Mouse (Mus musculus): ENCODE data around the gene Rbpms2. TPM values are rescaled to one million over a fixed set of nuclear protein-coding genes. Genes with fewer than 3 reads are reported as not detected.

The Rbpms2 gene
- polyA plus RNA-seq, 1 experiment from 2014 or later = 39.4 TPM

GRCm38 (mm10) chr9:65692959-65693603, 63.6 kb downstream of the Rbpms2 start:
- Histone ChIP-seq H3K4me1 (peaks cover 32% of the 10 kb centered on the region), H3K4me3 (no peak overlapping the region), H3K36me3 (peaks cover 89% of the 10 kb centered on the region), H3K9me3 (replicated peaks) (no peaks in the 10 kb centered on the region), H3K27ac (replicated peaks) (peak overlapping the region; percentile 52; the same call in 1 of the 2 replicates), H3K27me3 (ENCODE audit: low read depth, poor library complexity, severe bottlenecking) (no peaks in the 10 kb centered on the region)
- DNase-seq (ENCODE audit: low spot score) = no peak
- WGBS = 41% methylated on average over 5 of the region's 5 CpGs

- 88% methylated on average over 3 of the region's 3 CpGs for WGBS
- Histone ChIP-seq H3K4me3 (no peak overlapping the region), H3K9me3 (replicated peaks) (no peaks in the 10 kb centered on the region), H3K27me3 (ENCODE audit: low read depth, poor library complexity, severe bottlenecking) (no peaks in the 10 kb centered on the region), H3K36me3 (peaks cover 96% of the 10 kb centered on the region), H3K27ac (replicated peaks) (no peak overlapping the region), H3K4me1 (peaks cover 29% of the 10 kb centered on the region)
- DNase-seq (ENCODE audit: low spot score) = no peak
Measured at GRCm38 (mm10) chr9:65695646-65696045, 66.2 kb downstream of the Rbpms2 start.

DNA sequence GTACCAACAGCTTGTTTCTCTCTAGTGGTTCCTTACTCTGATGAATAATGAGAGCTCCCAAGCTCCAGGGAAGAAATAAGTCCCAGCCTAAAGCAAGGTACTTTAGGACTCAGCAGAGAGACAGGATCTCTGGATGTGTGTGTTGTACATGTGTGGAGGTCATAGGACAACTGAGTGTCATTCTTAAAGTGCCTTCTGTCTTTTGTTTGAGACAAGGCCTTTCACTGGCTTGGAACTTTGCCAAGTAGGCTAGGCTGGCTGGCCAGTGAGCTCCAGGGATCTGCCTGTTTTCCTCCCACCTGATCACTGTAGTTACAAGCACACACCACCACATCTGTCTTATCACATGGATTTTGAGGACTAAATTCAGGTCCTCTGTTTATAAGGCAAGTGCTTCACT, 66.9 kb downstream of the Rbpms2 start:
- H3K27ac ChIP-seq (replicated peaks) = no peak overlapping the region
- H3K4me3 ChIP-seq = no peak overlapping the region
- H3K9me3 ChIP-seq (replicated peaks) = no peaks in the 10 kb centered on the region
- no peaks in the 10 kb centered on the region for H3K27me3 ChIP-seq (ENCODE audit: low read depth, poor library complexity, severe bottlenecking)
- DNase-seq (ENCODE audit: low spot score) = no peak
- peaks cover 97% of the 10 kb centered on the region for H3K36me3 ChIP-seq
- H3K4me1 ChIP-seq = peaks cover 29% of the 10 kb centered on the region

DNA sequence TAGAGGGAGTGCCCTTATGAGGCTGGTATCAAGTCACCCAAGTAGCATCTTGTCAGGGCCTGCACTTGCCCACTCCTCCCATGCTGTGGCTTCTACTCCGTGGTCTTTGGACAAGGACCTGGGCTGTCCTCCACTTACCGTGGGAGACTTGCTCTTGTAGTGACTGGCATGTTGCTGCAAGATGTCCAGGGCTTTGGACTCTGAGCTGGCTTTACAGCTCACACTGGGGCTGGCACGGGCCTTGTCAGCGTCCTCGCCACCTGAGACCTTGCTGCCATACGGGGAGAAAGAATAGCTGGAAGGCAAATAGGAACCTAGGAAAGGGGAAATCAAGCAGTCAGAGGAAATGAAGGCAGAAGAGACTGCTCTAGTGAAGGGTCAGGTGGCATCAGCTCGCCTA, 67.9 kb downstream of the Rbpms2 start:
- Histone ChIP-seq H3K4me1 (peaks cover 21% of the 10 kb centered on the region), H3K4me3 (no peak overlapping the region), H3K27me3 (ENCODE audit: low read depth, poor library complexity, severe bottlenecking) (no peaks in the 10 kb centered on the region), H3K36me3 (peaks cover 100% of the 10 kb centered on the region), H3K27ac (replicated peaks) (no peak overlapping the region), H3K9me3 (replicated peaks) (no peaks in the 10 kb centered on the region)
- WGBS = 91% methylated on average over 7 of the region's 7 CpGs
- DNase-seq (ENCODE audit: low spot score) = no peak

- no peak for DNase-seq (ENCODE audit: low spot score)
- H3K27me3 ChIP-seq (ENCODE audit: low read depth, poor library complexity, severe bottlenecking) = no peaks in the 10 kb centered on the region
- peaks cover 100% of the 10 kb centered on the region for H3K36me3 ChIP-seq
- peaks cover 15% of the 10 kb centered on the region for H3K4me1 ChIP-seq
- H3K9me3 ChIP-seq (replicated peaks) = no peaks in the 10 kb centered on the region
- H3K27ac ChIP-seq (replicated peaks) = no peak overlapping the region
- no peak overlapping the region for H3K4me3 ChIP-seq
Measured at GRCm38 (mm10) chr9:65697992-65698391, 68.5 kb downstream of the Rbpms2 start.

GRCm38 (mm10) chr9:65700504-65700903, 71.1 kb downstream of the Rbpms2 start:
- no peak overlapping the region for H3K4me3 ChIP-seq
- H3K9me3 ChIP-seq (replicated peaks) = no peaks in the 10 kb centered on the region
- WGBS = 94% methylated on average over 6 of the region's 6 CpGs
- DNase-seq (ENCODE audit: low spot score) = no peak
- H3K4me1 ChIP-seq = no peaks in the 10 kb centered on the region
- H3K27ac ChIP-seq (replicated peaks) = no peak overlapping the region
- H3K36me3 ChIP-seq = peaks cover 95% of the 10 kb centered on the region
- no peaks in the 10 kb centered on the region for H3K27me3 ChIP-seq (ENCODE audit: low read depth, poor library complexity, severe bottlenecking)

- H3K9me3 ChIP-seq (replicated peaks) = no peaks in the 10 kb centered on the region
- WGBS = 95% methylated on average over 9 of the region's 9 CpGs
Measured at GRCm38 (mm10) chr9:65702286-65702685, 72.8 kb downstream of the Rbpms2 start.

GRCm38 (mm10) chr9:65703241-65703640, 73.8 kb downstream of the Rbpms2 start:
- H3K4me3 ChIP-seq = no peak overlapping the region
- no peaks in the 10 kb centered on the region for H3K27me3 ChIP-seq (ENCODE audit: low read depth, poor library complexity, severe bottlenecking)
- peaks cover 78% of the 10 kb centered on the region for H3K36me3 ChIP-seq
- DNase-seq (ENCODE audit: low spot score) = no peak
- H3K27ac ChIP-seq (replicated peaks) = no peak overlapping the region
- H3K9me3 ChIP-seq (replicated peaks) = no peaks in the 10 kb centered on the region
- no peaks in the 10 kb centered on the region for H3K4me1 ChIP-seq
- 89% methylated on average over 7 of the region's 7 CpGs for WGBS

More at GRCm38 (mm10) chr9:65702286-65702685, 72.8 kb downstream of the Rbpms2 start:
- DNase-seq (ENCODE audit: low spot score) = no peak
- no peak overlapping the region for H3K4me3 ChIP-seq
- no peaks in the 10 kb centered on the region for H3K4me1 ChIP-seq
- no peaks in the 10 kb centered on the region for H3K27me3 ChIP-seq (ENCODE audit: low read depth, poor library complexity, severe bottlenecking)
- peaks cover 88% of the 10 kb centered on the region for H3K36me3 ChIP-seq
- H3K27ac ChIP-seq (replicated peaks) = no peak overlapping the region

DNA sequence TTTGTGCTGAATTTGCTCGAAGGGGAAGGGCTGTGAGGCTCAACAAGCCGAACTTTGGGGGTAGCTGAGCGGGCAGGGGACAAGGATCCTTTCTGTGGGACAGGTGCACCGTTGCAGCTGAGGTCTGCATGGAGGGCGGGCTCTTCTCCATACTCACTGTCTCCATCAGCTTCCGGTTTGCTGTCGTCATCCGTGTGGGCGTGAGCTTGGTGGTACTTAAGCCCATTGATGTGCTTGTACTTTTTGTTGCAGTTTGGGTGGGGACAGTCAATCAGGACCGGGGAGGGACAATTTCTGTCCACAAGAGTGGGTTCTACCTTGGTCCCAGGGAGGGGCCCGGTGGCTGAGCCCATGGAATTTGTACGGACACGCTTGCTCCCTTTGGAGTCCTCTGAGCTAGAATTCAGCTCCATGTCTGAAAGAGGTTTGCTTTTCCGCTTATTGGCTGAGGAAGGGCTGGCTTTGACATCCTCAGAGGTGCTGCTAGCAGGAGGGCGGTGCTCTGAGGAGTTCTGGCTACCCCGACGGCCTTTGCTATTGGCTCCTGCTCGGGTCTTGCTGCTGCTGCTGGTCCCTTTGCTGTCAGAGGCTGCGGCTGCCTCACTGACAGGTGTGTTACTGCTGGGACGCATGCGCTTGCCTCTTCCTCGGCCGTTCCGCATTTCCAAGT, 74.6 kb downstream of the Rbpms2 start:
- H3K9me3 ChIP-seq (replicated peaks) = no peaks in the 10 kb centered on the region
- H3K4me1 ChIP-seq = no peaks in the 10 kb centered on the region
- no peak overlapping the region for H3K4me3 ChIP-seq
- 91% methylated on average over 24 of the region's 24 CpGs for WGBS
- DNase-seq (ENCODE audit: low spot score) = no peak
- H3K27me3 ChIP-seq (ENCODE audit: low read depth, poor library complexity, severe bottlenecking) = no peaks in the 10 kb centered on the region
- no peak overlapping the region for H3K27ac ChIP-seq (replicated peaks)
- H3K36me3 ChIP-seq = peaks cover 70% of the 10 kb centered on the region

Other genes starting within 250 kb of the Rbpms2 start
- gene Kbtbd13, start 238.0 kb upstream of the Rbpms2 start, polyA plus RNA-seq (2016; fragmentation: Nextera tagmentation; extraction: Ambion mirVana) = 0.61 and 0.81 TPM in 2 replicates
- 6.7 TPM in 2 replicates for gene Rasl12, start 231.1 kb upstream of the Rbpms2 start, polyA plus RNA-seq (2016; fragmentation: Nextera tagmentation; extraction: Ambion mirVana)
- not detected in 2 replicates for gene Slc51b, start 206.7 kb upstream of the Rbpms2 start, polyA plus RNA-seq (2016; fragmentation: Nextera tagmentation; extraction: Ambion mirVana)
- 19.2 and 21.9 TPM in 2 replicates for gene Mtfmt, start 193.9 kb upstream of the Rbpms2 start, polyA plus RNA-seq (2016; fragmentation: Nextera tagmentation; extraction: Ambion mirVana)
- 93.6 and 101 TPM in 2 replicates for gene Spg21, start 168.7 kb upstream of the Rbpms2 start, polyA plus RNA-seq (2016; fragmentation: Nextera tagmentation; extraction: Ambion mirVana)
- gene Ankdd1a, start 109.5 kb upstream of the Rbpms2 start, polyA plus RNA-seq (2016; fragmentation: Nextera tagmentation; extraction: Ambion mirVana) = 0.10 TPM in 1 of 2 replicates, not detected in the other
- gene Plekho2, start 49.6 kb upstream of the Rbpms2 start, polyA plus RNA-seq (2016; fragmentation: Nextera tagmentation; extraction: Ambion mirVana) = 13.4 and 13.9 TPM in 2 replicates
- gene Pif1, start 42.5 kb upstream of the Rbpms2 start, polyA plus RNA-seq (2016; fragmentation: Nextera tagmentation; extraction: Ambion mirVana) = 27.8 and 29.3 TPM in 2 replicates
- 234 and 269 TPM in 2 replicates for gene Oaz2, start 38.4 kb downstream of the Rbpms2 start, polyA plus RNA-seq (2016; fragmentation: Nextera tagmentation; extraction: Ambion mirVana)
- 6.4 and 7.3 TPM in 2 replicates for gene Zfp609, start 197.9 kb downstream of the Rbpms2 start, polyA plus RNA-seq (2016; fragmentation: Nextera tagmentation; extraction: Ambion mirVana)